Mouse (Mus musculus) forebrain, embryonic 11.5 days (tissue): Measurements from ENCODE around the gene Rcn1. TPM values are rescaled to one million over a fixed set of nuclear protein-coding genes. Genes with fewer than 3 reads are reported as not detected.

ENCODE experiments used
- ATAC-seq: fragments of 200-750 bp; cut with Nextera tagmentation; replicated peaks from 2 replicates; pipeline ENCODE4 v1.8.0; 2017; ENCODE audit warnings: moderate TSS enrichment; ENCODE audit not compliant: low FRiP score
- DNase-seq: peaks from one replicate; pipeline ENCODE4 v3.0.0-alpha.2; 2017; ENCODE audit warnings: low spot score
- H3K27ac ChIP-seq: fragments of 300-500 bp; sonication (generic); 2 replicates; pipeline ENCODE4 v1.5.1; 2014; ENCODE audit warnings: low read depth, low read length
- H3K27me3 ChIP-seq: fragments of 300-500 bp; sonication (generic); 2 replicates; pipeline ENCODE4 v1.6.1; 2014; ENCODE audit warnings: mild to moderate bottlenecking, low read length, mixed read lengths; ENCODE audit not compliant: control insufficient read depth, insufficient read depth
- H3K36me3 ChIP-seq: fragments of 300-500 bp; sonication (generic); 2 replicates; pipeline ENCODE4 v1.6.1; 2014; ENCODE audit warnings: mild to moderate bottlenecking, low read length, moderate library complexity, mixed read lengths; ENCODE audit not compliant: control insufficient read depth, insufficient read depth
- H3K4me1 ChIP-seq: fragments of 300-500 bp; sonication (generic); replicated peaks from 2 replicates; pipeline ENCODE4 v1.6.1; 2014; ENCODE audit warnings: low read length, mixed read lengths; ENCODE audit not compliant: control insufficient read depth, insufficient read depth
- H3K4me2 ChIP-seq: fragments of 300-500 bp; sonication (generic); 2 replicates; pipeline ENCODE4 v1.6.1; 2014; ENCODE audit warnings: low read depth, mild to moderate bottlenecking, low read length, moderate library complexity, mixed read lengths; ENCODE audit not compliant: severe bottlenecking
- H3K4me3 ChIP-seq: fragments of 300-500 bp; sonication (generic); 2 replicates; pipeline ENCODE4 v1.5.1; 2014; ENCODE audit warnings: low read depth, low read length
- H3K9ac ChIP-seq: fragments of 300-500 bp; sonication (generic); 2 replicates; pipeline ENCODE4 v1.6.1; 2014; ENCODE audit warnings: low read length
- H3K9me3 ChIP-seq: fragments of 300-500 bp; sonication (generic); 2 replicates; pipeline ENCODE4 v1.6.1; 2016; ENCODE audit warnings: low read length, mixed read lengths; ENCODE audit not compliant: control insufficient read depth
- WGBS: fragments of 180-500 bp; shearing (Covaris S2); extraction: QIAGEN DNeasy Blood & Tissue Kit; methylation state at CpG from one replicate; pipeline ENCODE4 v1.1.7; 2014; 5-methylcytosine and 5-hydroxymethylcytosine counted together
- polyA plus RNA-seq: library from polyadenylated mRNA; unstranded; fragments of >200 nt; fragmentation: Nextera tagmentation; extraction: Ambion mirVana; gene quantifications from 2 replicates; pipeline ENCODE4 v1.2.1, GENCODE M21; 2014

Gene Rcn1
- 116 and 120 TPM in 2 replicates for polyA plus RNA-seq

GRCm38 (mm10) chr2:105399085-105399891 lies at the start of gene Rcn1:
Gene Rcn1, minus strand, starts transcription at chr2:105399319.
- ATAC-seq (peak; percentile 93), DNase-seq (peak; percentile 90)
- no peaks in the 10 kb centered on the region for H3K27me3 ChIP-seq

GRCm38 (mm10) chr2:105444072-105444471 lies 45.0 kb upstream of the Rcn1 start:
- Histone ChIP-seq H3K36me3 (no peaks in the 10 kb centered on the region), H3K27me3 (no peaks in the 10 kb centered on the region), H3K4me1 (no peaks in the 10 kb centered on the region), H3K4me2 (no peak overlapping the region), H3K27ac (no peak overlapping the region), H3K9me3 (no peaks in the 10 kb centered on the region), H3K4me3 (no peak overlapping the region), H3K9ac (no peak overlapping the region)
- 40% methylated on average over 3 of the region's 3 CpGs for WGBS
- ATAC-seq = no peak
- no peak for DNase-seq

More at GRCm38 (mm10) chr2:105399085-105399891, at the start of gene Rcn1:
- WGBS = 2% methylated on average over 49 of the region's 57 CpGs
- H3K9ac ChIP-seq = peak within 1 kb of the TSS; percentile 90
- peak within 1 kb of the TSS; percentile 79 for H3K27ac ChIP-seq
- no peaks in the 10 kb centered on the region for H3K36me3 ChIP-seq
- no peaks in the 10 kb centered on the region for H3K9me3 ChIP-seq
- peak within 1 kb of the TSS; percentile 89 for H3K4me2 ChIP-seq
- peak within 1 kb of the TSS; percentile 67 for H3K4me3 ChIP-seq
- H3K4me1 ChIP-seq = peaks cover 7% of the 10 kb centered on the region; the same call in 1 of the 2 replicates

GRCm38 (mm10) chr2:105439022-105439421 lies 39.9 kb upstream of the Rcn1 start:
- Histone ChIP-seq H3K36me3 (no peaks in the 10 kb centered on the region), H3K4me1 (no peaks in the 10 kb centered on the region), H3K27me3 (no peaks in the 10 kb centered on the region), H3K4me3 (no peak overlapping the region), H3K9ac (no peak overlapping the region), H3K9me3 (no peaks in the 10 kb centered on the region), H3K4me2 (no peak overlapping the region), H3K27ac (no peak overlapping the region)
- ATAC-seq (no peak), DNase-seq (no peak)
- WGBS = 80% methylated on average over 4 of the region's 4 CpGs

GRCm38 (mm10) chr2:105438525-105438924 lies 39.4 kb upstream of the Rcn1 start:
- Histone ChIP-seq H3K27me3 (no peaks in the 10 kb centered on the region), H3K27ac (no peak overlapping the region), H3K9ac (no peak overlapping the region), H3K36me3 (no peaks in the 10 kb centered on the region), H3K4me1 (no peaks in the 10 kb centered on the region), H3K4me2 (no peak overlapping the region), H3K9me3 (no peaks in the 10 kb centered on the region), H3K4me3 (no peak overlapping the region)
- ATAC-seq = no peak
- 90% methylated on average over 2 of the region's 2 CpGs for WGBS
- no peak for DNase-seq

GRCm38 (mm10) chr2:105432927-105433326 lies 33.8 kb upstream of the Rcn1 start:
- H3K4me3 ChIP-seq = no peak overlapping the region
- no peaks in the 10 kb centered on the region for H3K36me3 ChIP-seq
- no peaks in the 10 kb centered on the region for H3K27me3 ChIP-seq
- ATAC-seq = no peak; the same call in 1 of the 2 replicates
- 21% methylated on average over 10 of the region's 10 CpGs for WGBS
- H3K27ac ChIP-seq = no peak overlapping the region
- H3K4me1 ChIP-seq = no peaks in the 10 kb centered on the region
- no peaks in the 10 kb centered on the region for H3K9me3 ChIP-seq
- DNase-seq = no peak
- 0 out of 2 replicates have a peak overlapping the region, but pooled peaks have one; percentile 1 for H3K4me2 ChIP-seq
- no peak overlapping the region for H3K9ac ChIP-seq

- Histone ChIP-seq H3K27me3 (no peaks in the 10 kb centered on the region), H3K36me3 (no peaks in the 10 kb centered on the region), H3K9ac (no peak overlapping the region), H3K9me3 (no peaks in the 10 kb centered on the region), H3K27ac (no peak overlapping the region), H3K4me2 (no peak overlapping the region), H3K4me3 (no peak overlapping the region), H3K4me1 (no peaks in the 10 kb centered on the region)
- ATAC-seq = no peak
- 80% methylated on average over 5 of the region's 5 CpGs for WGBS
- DNase-seq = no peak
These were observed 31.3 kb upstream of the Rcn1 start for GRCm38 (mm10) chr2:105430373-105430772.

GRCm38 (mm10) chr2:105429899-105430298 lies 30.8 kb upstream of the Rcn1 start:
- Histone ChIP-seq H3K9me3 (no peaks in the 10 kb centered on the region), H3K4me3 (no peak overlapping the region), H3K36me3 (no peaks in the 10 kb centered on the region), H3K4me1 (no peaks in the 10 kb centered on the region), H3K27ac (no peak overlapping the region), H3K27me3 (no peaks in the 10 kb centered on the region), H3K9ac (no peak overlapping the region), H3K4me2 (no peak overlapping the region)
- ATAC-seq (no peak), DNase-seq (no peak)
- 87% methylated on average over 6 of the region's 6 CpGs for WGBS

GRCm38 (mm10) chr2:105428467-105428866 lies 29.3 kb upstream of the Rcn1 start:
- no peak overlapping the region for H3K27ac ChIP-seq
- ATAC-seq (no peak), DNase-seq (no peak)
- H3K4me1 ChIP-seq = no peaks in the 10 kb centered on the region
- 23% methylated on average over 6 of the region's 6 CpGs for WGBS
- H3K9me3 ChIP-seq = no peaks in the 10 kb centered on the region
- no peak overlapping the region for H3K4me2 ChIP-seq
- H3K9ac ChIP-seq = no peak overlapping the region
- H3K36me3 ChIP-seq = no peaks in the 10 kb centered on the region
- no peak overlapping the region for H3K4me3 ChIP-seq
- H3K27me3 ChIP-seq = no peaks in the 10 kb centered on the region

- Histone ChIP-seq H3K4me1 (no peaks in the 10 kb centered on the region), H3K9ac (no peak overlapping the region), H3K4me3 (no peak overlapping the region), H3K27ac (no peak overlapping the region), H3K36me3 (no peaks in the 10 kb centered on the region), H3K9me3 (no peaks in the 10 kb centered on the region), H3K4me2 (no peak overlapping the region), H3K27me3 (no peaks in the 10 kb centered on the region)
- WGBS = 5% methylated on average over 12 of the region's 12 CpGs
- ATAC-seq (peak; percentile 58), DNase-seq (peak; percentile 82)
These were observed 28.9 kb upstream of the Rcn1 start for GRCm38 (mm10) chr2:105428029-105428428.
